Mouse (Mus musculus): ENCODE results near the gene Cnnm2. TPM values are rescaled to one million over a fixed set of nuclear protein-coding genes. Genes with fewer than 3 reads are reported as not detected.

Cnnm2 gene
- polyA plus RNA-seq, 1 experiment, result 5.5 TPM

- 84% methylated on average over 8 of the region's 8 CpGs for WGBS
- 0 out of 2 replicates have a peak, but pooled peaks cover 1% of the 10 kb centered on the region for H3K27me3 ChIP-seq (ENCODE audit: control insufficient read depth, insufficient read depth, low read length)
- no peaks in the 10 kb centered on the region for H3K36me3 ChIP-seq (ENCODE audit: control insufficient read depth, insufficient read depth, low read length)
- no peak for DNase-seq (ENCODE audit: low read depth in 1 of 2, low spot score in 2 of 2)
- H3K27ac ChIP-seq (ENCODE audit: insufficient read depth, low read length), result no peak overlapping the region
- no peak overlapping the region for H3K4me3 ChIP-seq (ENCODE audit: extremely low read depth, insufficient read depth, insufficient read length)
- no peaks in the 10 kb centered on the region for H3K4me1 ChIP-seq (ENCODE audit: control insufficient read depth, insufficient read depth, insufficient read length)
- TF ChIP-seq CTCF (IDR thresholded peaks at IDR 0.05; ENCODE audit: extremely low read depth, insufficient read depth, insufficient read length, insufficient replicate concordance) (no peak), POLR2A (IDR thresholded peaks at IDR 0.05; ENCODE audit: low read depth, low read length) (no peak)
Observed at GRCm38 (mm10) chr19:46791921-46792320, 30.5 kb downstream of the Cnnm2 start.

- TF ChIP-seq CTCF (IDR thresholded peaks at IDR 0.05; ENCODE audit: extremely low read depth, insufficient read depth, insufficient read length, insufficient replicate concordance) (no peak), POLR2A (IDR thresholded peaks at IDR 0.05; ENCODE audit: low read depth, low read length) (no peak)
- Histone ChIP-seq H3K27me3 (ENCODE audit: control insufficient read depth, insufficient read depth, low read length) (0 out of 2 replicates have a peak, but pooled peaks cover 1% of the 10 kb centered on the region), H3K27ac (ENCODE audit: insufficient read depth, low read length) (no peak overlapping the region), H3K36me3 (ENCODE audit: control insufficient read depth, insufficient read depth, low read length) (no peaks in the 10 kb centered on the region), H3K4me3 (ENCODE audit: extremely low read depth, insufficient read depth, insufficient read length) (no peak overlapping the region), H3K4me1 (ENCODE audit: control insufficient read depth, insufficient read depth, insufficient read length) (no peaks in the 10 kb centered on the region)
- no peak for DNase-seq (ENCODE audit: low read depth in 1 of 2, low spot score in 2 of 2)
- WGBS, result 94% methylated on average over 3 of the region's 3 CpGs
Observed at GRCm38 (mm10) chr19:46792480-46792879, 31.1 kb downstream of the Cnnm2 start.

GRCm38 (mm10) chr19:46794181-46794580 lies 32.8 kb downstream of the Cnnm2 start:
- no peaks in the 10 kb centered on the region for H3K36me3 ChIP-seq (ENCODE audit: control insufficient read depth, insufficient read depth, low read length)
- H3K27me3 ChIP-seq (ENCODE audit: control insufficient read depth, insufficient read depth, low read length), result 0 out of 2 replicates have a peak, but pooled peaks cover 1% of the 10 kb centered on the region
- no peaks in the 10 kb centered on the region for H3K4me1 ChIP-seq (ENCODE audit: control insufficient read depth, insufficient read depth, insufficient read length)
- DNase-seq (ENCODE audit: low read depth in 1 of 2, low spot score in 2 of 2), result no peak
- TF ChIP-seq CTCF (IDR thresholded peaks at IDR 0.05; ENCODE audit: extremely low read depth, insufficient read depth, insufficient read length, insufficient replicate concordance) (no peak), POLR2A (IDR thresholded peaks at IDR 0.05; ENCODE audit: low read depth, low read length) (no peak)
- H3K27ac ChIP-seq (ENCODE audit: insufficient read depth, low read length), result no peak overlapping the region
- H3K4me3 ChIP-seq (ENCODE audit: extremely low read depth, insufficient read depth, insufficient read length), result no peak overlapping the region
- WGBS, result 94% methylated on average over 8 of the region's 8 CpGs

- 87% methylated on average over 4 of the region's 4 CpGs for WGBS
Observed at GRCm38 (mm10) chr19:46799903-46800583, 38.6 kb downstream of the Cnnm2 start.

GRCm38 (mm10) chr19:46801492-46801891 lies 40.1 kb downstream of the Cnnm2 start:
- no peak for DNase-seq (ENCODE audit: low read depth in 1 of 2, low spot score in 2 of 2)
- no peaks in the 10 kb centered on the region for H3K27me3 ChIP-seq (ENCODE audit: control insufficient read depth, insufficient read depth, low read length)
- no peak overlapping the region for H3K27ac ChIP-seq (ENCODE audit: insufficient read depth, low read length)
- no peaks in the 10 kb centered on the region for H3K36me3 ChIP-seq (ENCODE audit: control insufficient read depth, insufficient read depth, low read length)
- 93% methylated on average over 7 of the region's 7 CpGs for WGBS
- H3K4me1 ChIP-seq (ENCODE audit: control insufficient read depth, insufficient read depth, insufficient read length), result no peaks in the 10 kb centered on the region
- no peak for TF ChIP-seq POLR2A (IDR thresholded peaks at IDR 0.05; ENCODE audit: low read depth, low read length)
- no peak for TF ChIP-seq CTCF (IDR thresholded peaks at IDR 0.05; ENCODE audit: extremely low read depth, insufficient read depth, insufficient read length, insufficient replicate concordance)
- H3K4me3 ChIP-seq (ENCODE audit: extremely low read depth, insufficient read depth, insufficient read length), result no peak overlapping the region

More at GRCm38 (mm10) chr19:46799903-46800583, 38.6 kb downstream of the Cnnm2 start:
- Histone ChIP-seq H3K27ac (ENCODE audit: insufficient read depth, low read length) (no peak overlapping the region), H3K4me1 (ENCODE audit: control insufficient read depth, insufficient read depth, insufficient read length) (no peaks in the 10 kb centered on the region), H3K4me3 (ENCODE audit: extremely low read depth, insufficient read depth, insufficient read length) (no peak overlapping the region), H3K27me3 (ENCODE audit: control insufficient read depth, insufficient read depth, low read length) (0 out of 2 replicates have a peak, but pooled peaks cover 1% of the 10 kb centered on the region), H3K36me3 (ENCODE audit: control insufficient read depth, insufficient read depth, low read length) (no peaks in the 10 kb centered on the region)
- no peak for DNase-seq (ENCODE audit: low read depth in 1 of 2, low spot score in 2 of 2)
- no peak for TF ChIP-seq CTCF (IDR thresholded peaks at IDR 0.05; ENCODE audit: extremely low read depth, insufficient read depth, insufficient read length, insufficient replicate concordance)
- no peak for TF ChIP-seq POLR2A (IDR thresholded peaks at IDR 0.05; ENCODE audit: low read depth, low read length)

- no peaks in the 10 kb centered on the region for H3K27me3 ChIP-seq (ENCODE audit: control insufficient read depth, insufficient read depth, low read length)
- no peak for TF ChIP-seq CTCF (IDR thresholded peaks at IDR 0.05; ENCODE audit: extremely low read depth, insufficient read depth, insufficient read length, insufficient replicate concordance)
- no peak for TF ChIP-seq POLR2A (IDR thresholded peaks at IDR 0.05; ENCODE audit: low read depth, low read length)
Observed at GRCm38 (mm10) chr19:46802306-46802705, 40.9 kb downstream of the Cnnm2 start.

GRCm38 (mm10) chr19:46803732-46804131 lies 42.3 kb downstream of the Cnnm2 start:
- no peaks in the 10 kb centered on the region for H3K36me3 ChIP-seq (ENCODE audit: control insufficient read depth, insufficient read depth, low read length)
- no peak overlapping the region for H3K4me3 ChIP-seq (ENCODE audit: extremely low read depth, insufficient read depth, insufficient read length)
- H3K27me3 ChIP-seq (ENCODE audit: control insufficient read depth, insufficient read depth, low read length), result no peaks in the 10 kb centered on the region
- 94% methylated on average over 2 of the region's 2 CpGs for WGBS
- H3K27ac ChIP-seq (ENCODE audit: insufficient read depth, low read length), result no peak overlapping the region
- no peak for TF ChIP-seq POLR2A (IDR thresholded peaks at IDR 0.05; ENCODE audit: low read depth, low read length)
- TF ChIP-seq CTCF (IDR thresholded peaks at IDR 0.05; ENCODE audit: extremely low read depth, insufficient read depth, insufficient read length, insufficient replicate concordance), result no peak
- H3K4me1 ChIP-seq (ENCODE audit: control insufficient read depth, insufficient read depth, insufficient read length), result no peaks in the 10 kb centered on the region
- DNase-seq (ENCODE audit: low read depth in 1 of 2, low spot score in 2 of 2), result no peak

More at GRCm38 (mm10) chr19:46802306-46802705, 40.9 kb downstream of the Cnnm2 start:
- Histone ChIP-seq H3K36me3 (ENCODE audit: control insufficient read depth, insufficient read depth, low read length) (no peaks in the 10 kb centered on the region), H3K4me1 (ENCODE audit: control insufficient read depth, insufficient read depth, insufficient read length) (no peaks in the 10 kb centered on the region), H3K27ac (ENCODE audit: insufficient read depth, low read length) (no peak overlapping the region), H3K4me3 (ENCODE audit: extremely low read depth, insufficient read depth, insufficient read length) (no peak overlapping the region)
- WGBS, result 90% methylated on average over 9 of the region's 9 CpGs
- no peak for DNase-seq (ENCODE audit: low read depth in 1 of 2, low spot score in 2 of 2)

All from spleen, adult 2 months (tissue).